Mouse (Mus musculus) embryo, embryonic 9.5 days (tissue): Measurements from ENCODE around the gene Grin2b.

Source experiments
- DNase-seq: peaks from one replicate; pipeline ENCODE4 v3.0.0-alpha.2; 2017; ENCODE audit errors: extremely low spot score

Grin2b gene

GRCm38 (mm10) chr6:136100241-136100640 is 73.1 kb downstream of the Grin2b start:
- no peak for DNase-seq

- DNase-seq = peak; percentile 10
Measured at GRCm38 (mm10) chr6:136096269-136096668, 77.0 kb downstream of the Grin2b start.

- no peak for DNase-seq
Measured at GRCm38 (mm10) chr6:136079991-136080734, 93.1 kb downstream of the Grin2b start.

- no peak for DNase-seq
Measured at GRCm38 (mm10) chr6:136072326-136073054, 100.8 kb downstream of the Grin2b start.

- DNase-seq = no peak
Measured at GRCm38 (mm10) chr6:136070101-136070500, 103.2 kb downstream of the Grin2b start.

GRCm38 (mm10) chr6:136053346-136053745 is 120.0 kb downstream of the Grin2b start:
- no peak for DNase-seq

GRCm38 (mm10) chr6:136050346-136050745 is 123.0 kb downstream of the Grin2b start:
- DNase-seq = no peak

- no peak for DNase-seq
Measured at GRCm38 (mm10) chr6:136048084-136048483, 125.2 kb downstream of the Grin2b start.

GRCm38 (mm10) chr6:136046091-136046490 is 127.2 kb downstream of the Grin2b start:
- DNase-seq = no peak

GRCm38 (mm10) chr6:136044461-136044860 is 128.8 kb downstream of the Grin2b start:
- DNase-seq = no peak

- DNase-seq = no peak
Measured at GRCm38 (mm10) chr6:136042375-136042774, 130.9 kb downstream of the Grin2b start.

- no peak for DNase-seq
Measured at GRCm38 (mm10) chr6:136041821-136042220, 131.5 kb downstream of the Grin2b start.

- DNase-seq = no peak
Measured at GRCm38 (mm10) chr6:136040931-136041330, 132.4 kb downstream of the Grin2b start.

GRCm38 (mm10) chr6:136029235-136029939 is 143.9 kb downstream of the Grin2b start:
- peak; percentile 23 for DNase-seq

- no peak for DNase-seq
Measured at GRCm38 (mm10) chr6:136026936-136027335, 146.4 kb downstream of the Grin2b start.

- no peak for DNase-seq
Measured at GRCm38 (mm10) chr6:136025801-136026200, 147.5 kb downstream of the Grin2b start.

- no peak for DNase-seq
Measured at GRCm38 (mm10) chr6:136020460-136020859, 152.9 kb downstream of the Grin2b start.

GRCm38 (mm10) chr6:136018962-136019361 is 154.3 kb downstream of the Grin2b start:
- DNase-seq = no peak

- no peak for DNase-seq
Measured at GRCm38 (mm10) chr6:136013556-136014380, 159.5 kb downstream of the Grin2b start.

GRCm38 (mm10) chr6:136011533-136011932 is 161.8 kb downstream of the Grin2b start:
- no peak for DNase-seq

GRCm38 (mm10) chr6:136011038-136011311 is 162.3 kb downstream of the Grin2b start:
- no peak for DNase-seq
